ENCODE assay signal across 9 mouse cellular contexts in genomic region chr1:153480386-153481024, GRCm38 (mm10). TPM values are rescaled to one million over a fixed set of nuclear protein-coding genes. Genes with fewer than 3 reads are reported as not detected.
DNase-seq lines count a peak whose midpoint lies in the region; ATAC-seq and TF ChIP-seq lines count a peak whose summit lies in the region.
"Had no signal": no experiment of that assay in that cellular context is flagged by ENCODE, and none has a peak within 500 bp of the region (broad histone marks: within the 10 kb centered on the region; RNA-seq: fewer than 3 reads in every experiment).

No protein-coding gene starts in this region.

- ATAC-seq in intestine, embryonic 16.5 days, result peak; percentile 26; the same call in 1 of the 2 replicates
- ATAC-seq in liver, embryonic 14.5 days (ENCODE audit: insufficient read depth), result peak; percentile 50; the same call in 1 of the 2 replicates
- no peak for ATAC-seq in neural tube, embryonic 11.5 days (ENCODE audit: insufficient read depth, low FRiP score, low TSS enrichment)

- no peak overlapping the region for H3K27ac ChIP-seq in forebrain, embryonic 10.5 days
- H3K27ac ChIP-seq in intestine, embryonic 16.5 days (ENCODE audit: low read length), result no peak overlapping the region
- no peak overlapping the region for H3K27ac ChIP-seq in liver, embryonic 14.5 days
- H3K27ac ChIP-seq in neural tube, embryonic 11.5 days (ENCODE audit: low read depth, low read length), result no peak overlapping the region

- no peaks in the 10 kb centered on the region for H3K27me3 ChIP-seq in forebrain, embryonic 10.5 days (ENCODE audit: poor library complexity, severe bottlenecking)
- no peaks in the 10 kb centered on the region for H3K27me3 ChIP-seq in intestine, embryonic 16.5 days (replicated peaks; ENCODE audit: control insufficient read depth, insufficient read depth, low read length)
- no peaks in the 10 kb centered on the region for H3K27me3 ChIP-seq in liver, embryonic 14.5 days (ENCODE audit: control insufficient read depth, insufficient read depth, low read length)
- H3K27me3 ChIP-seq in neural tube, embryonic 11.5 days (ENCODE audit: control insufficient read depth, insufficient read depth, low read length), result no peaks in the 10 kb centered on the region

- H3K4me1 ChIP-seq in forebrain, embryonic 10.5 days, result peaks cover 24% of the 10 kb centered on the region
- H3K4me1 ChIP-seq in intestine, embryonic 16.5 days (ENCODE audit: control insufficient read depth, insufficient read depth, low read length), result peaks cover 15% of the 10 kb centered on the region
- peaks cover 9 to 11% of the 10 kb centered on the region in 2 experiments for H3K4me1 ChIP-seq in liver, embryonic 14.5 days (replicated peaks; ENCODE audit: control insufficient read depth in 2 of 2, insufficient read depth in 2 of 2, low read length in 1 of 2)
- H3K4me1 ChIP-seq in neural tube, embryonic 11.5 days (ENCODE audit: control insufficient read depth, insufficient read depth, low read length), result peaks cover 2% of the 10 kb centered on the region; the same call in 1 of the 2 replicates

- peaks cover 98% of the 10 kb centered on the region for H3K36me3 ChIP-seq in forebrain, embryonic 10.5 days (replicated peaks)
- H3K36me3 ChIP-seq in intestine, embryonic 16.5 days (ENCODE audit: control insufficient read depth, insufficient read depth, low read length), result peaks cover 16% of the 10 kb centered on the region
- peaks cover 80% of the 10 kb centered on the region for H3K36me3 ChIP-seq in liver, embryonic 14.5 days (replicated peaks; ENCODE audit: control insufficient read depth, insufficient read depth, low read depth)
- peaks cover 12% of the 10 kb centered on the region; the same call in 1 of the 2 replicates for H3K36me3 ChIP-seq in neural tube, embryonic 11.5 days (ENCODE audit: control insufficient read depth, insufficient read depth, low read length)

- peak; percentile 45 for DNase-seq in 3134 (ENCODE audit: extremely low read depth, insufficient read length, low spot score)
- DNase-seq in CD4-positive helper T cell, adult 2 months (ENCODE audit: low read depth, low spot score), result peak; percentile 74
- DNase-seq in brain, adult 2 months (ENCODE audit: low read depth, low spot score), result peak; percentile 61
- peak; percentile 59 for DNase-seq in forebrain, embryonic 10.5 days (ENCODE audit: extremely low spot score, low spot score)
- DNase-seq in liver, embryonic 14.5 days (ENCODE audit: low read depth in 3 of 3, low spot score in 3 of 3), result peak in 2 of 3 experiments; percentile 53 to 58
- peak; percentile 75 for DNase-seq in neural tube, embryonic 11.5 days (ENCODE audit: low spot score)
- peak; percentile 83 for DNase-seq in thymus, postnatal 14 days

- H3K4me3 ChIP-seq in forebrain, embryonic 10.5 days, result no peak overlapping the region
- no peak overlapping the region for H3K4me3 ChIP-seq in intestine, embryonic 16.5 days (ENCODE audit: low read length)
- no peak overlapping the region for H3K4me3 ChIP-seq in liver, embryonic 14.5 days (ENCODE audit: insufficient read depth in 1 of 2, low read depth in 2 of 2, low read length in 2 of 2)
- no peak overlapping the region for H3K4me3 ChIP-seq in neural tube, embryonic 11.5 days (ENCODE audit: low read depth, low read length)

- TF ChIP-seq EP300 in liver, embryonic 14.5 days (IDR thresholded peaks at IDR 0.05; ENCODE audit: low read depth), result no peak

- no peak overlapping the region for H3K4me2 ChIP-seq in intestine, embryonic 16.5 days (ENCODE audit: low read depth, low read length)
- no peak overlapping the region for H3K4me2 ChIP-seq in liver, embryonic 14.5 days (ENCODE audit: low read depth)
- no peak overlapping the region for H3K4me2 ChIP-seq in neural tube, embryonic 11.5 days (ENCODE audit: low read depth)

- H3K9ac ChIP-seq in intestine, embryonic 16.5 days (ENCODE audit: low read depth, low read length), result no peak overlapping the region
- H3K9ac ChIP-seq in liver, embryonic 14.5 days (replicated peaks), result no peak overlapping the region
- H3K9ac ChIP-seq in neural tube, embryonic 11.5 days (ENCODE audit: low read length), result no peak overlapping the region

- 62% methylated on average over 1 of the region's 1 CpGs for WGBS in forebrain, embryonic 10.5 days
- WGBS in intestine, embryonic 16.5 days, result 48% methylated on average over 1 of the region's 1 CpGs
- 26% methylated on average over 1 of the region's 1 CpGs for WGBS in liver, embryonic 14.5 days (ENCODE audit: insufficient replicate concordance)
- WGBS in neural tube, embryonic 11.5 days, result 39% methylated on average over 1 of the region's 1 CpGs

- H3K9me3 ChIP-seq in forebrain, embryonic 10.5 days, result no peaks in the 10 kb centered on the region
- no peaks in the 10 kb centered on the region for H3K9me3 ChIP-seq in intestine, embryonic 16.5 days (ENCODE audit: control insufficient read depth, low read length)
- no peaks in the 10 kb centered on the region for H3K9me3 ChIP-seq in liver, embryonic 14.5 days (ENCODE audit: control insufficient read depth, low read length)
- no peaks in the 10 kb centered on the region for H3K9me3 ChIP-seq in neural tube, embryonic 11.5 days (ENCODE audit: control insufficient read depth, low read length)

- peak; percentile 86 for TF ChIP-seq CTCF in liver, embryonic 14.5 days (IDR thresholded peaks at IDR 0.05; ENCODE audit: low read depth)

RNA-seq across cellular contexts. Expression of gene Dhx9, which starts 7.0 kb away (rescaled TPM):
- 48.1 and 49.5 TPM in 2 replicates for polyA plus RNA-seq in forebrain, embryonic 10.5 days (2016; fragmentation: Nextera tagmentation; extraction: Ambion mirVana)
- polyA plus RNA-seq in intestine, embryonic 16.5 days (2015; fragmentation: Nextera tagmentation; extraction: Ambion mirVana), result 15.7 and 18.1 TPM in 2 replicates
- 33.9 and 52.5 TPM in 2 replicates for polyA plus RNA-seq in liver, embryonic 14.5 days (2012; rRNA removed)
- 8.1 and 9.8 TPM in 2 replicates for polyA plus RNA-seq in liver, embryonic 14.5 days (2014; fragmentation: Nextera tagmentation; extraction: Ambion mirVana)
- 21.0 and 23.8 TPM in 2 replicates for polyA plus RNA-seq in neural tube, embryonic 11.5 days (2014; fragmentation: Nextera tagmentation; extraction: Ambion mirVana)

RNA-seq across cellular contexts. Expression of gene Shcbp1l, which starts 55.5 kb away (rescaled TPM):
- 0.22 and 0.37 TPM in 2 replicates for polyA plus RNA-seq in forebrain, embryonic 10.5 days (2016; fragmentation: Nextera tagmentation; extraction: Ambion mirVana)
- polyA plus RNA-seq in intestine, embryonic 16.5 days (2015; fragmentation: Nextera tagmentation; extraction: Ambion mirVana), result 0.06 TPM in 1 of 2 replicates, not detected in the other
- polyA plus RNA-seq in liver, embryonic 14.5 days (2012; rRNA removed), result 0.22 and 0.27 TPM in 2 replicates
- 0.28 and 0.32 TPM in 2 replicates for polyA plus RNA-seq in liver, embryonic 14.5 days (2014; fragmentation: Nextera tagmentation; extraction: Ambion mirVana)
- 0.37 TPM in 1 of 2 replicates, not detected in the other for polyA plus RNA-seq in neural tube, embryonic 11.5 days (2014; fragmentation: Nextera tagmentation; extraction: Ambion mirVana)
- polyA plus RNA-seq: large intestine, adult 2 months had no signal
